Mouse (Mus musculus): ENCODE measurements at regions not wholly inside any gene's neighbourhood (a gene's known extent, or its start where the extent isn't known, plus 50 kb on each side); places are given as distances from the start of the nearest gene placed in this dataset.

DNA sequence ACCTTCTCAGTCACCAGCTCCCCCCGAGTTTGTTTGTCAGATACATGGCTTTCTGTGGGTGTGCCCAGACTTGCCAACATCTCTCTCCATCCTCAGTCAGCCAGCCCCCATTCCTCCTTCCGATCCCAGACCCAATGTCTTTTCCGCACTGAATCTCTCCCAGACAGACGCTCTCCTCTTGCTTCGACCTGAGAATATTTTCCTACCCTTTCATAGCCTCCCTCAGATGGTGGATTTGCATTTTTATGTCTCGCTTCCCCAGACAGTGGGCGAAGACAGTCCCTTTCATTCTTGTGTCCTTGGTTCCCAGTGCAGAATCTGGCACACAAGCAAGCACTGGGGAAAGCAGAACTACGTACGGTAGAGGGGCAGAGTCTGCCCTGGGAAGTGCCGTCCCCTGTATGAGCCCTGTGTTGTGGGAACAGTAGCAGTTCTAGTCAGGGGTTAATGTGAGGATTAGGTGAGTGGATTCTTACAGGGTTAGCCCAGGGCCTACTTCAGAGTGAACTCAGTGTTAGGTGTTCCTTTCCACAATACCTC is 275.0 kb downstream of the Vps13c start:
- TF ChIP-seq CTCF (IDR thresholded peaks at IDR 0.05; ENCODE audit: extremely low read depth, insufficient read length, insufficient replicate concordance, low read depth, low read length), result no peak
- no peak for TF ChIP-seq POLR2A (IDR thresholded peaks at IDR 0.05; ENCODE audit: low read depth, low read length)

All from small intestine, adult 2 months (tissue).